Mouse (Mus musculus) heart, postnatal 0 days (tissue): Measurements from ENCODE around the gene Usp39. TPM values are rescaled to one million over a fixed set of nuclear protein-coding genes. Genes with fewer than 3 reads are reported as not detected.

ENCODE experiments used
- ATAC-seq: fragments of 200-750 bp; cut with Nextera tagmentation; 2 replicates; pipeline ENCODE4 v1.8.0; 2017; ENCODE audit warnings: low read depth, moderate number of reproducible peaks, moderate library complexity; ENCODE audit not compliant: insufficient read depth
- DNase-seq: peaks from one replicate; pipeline ENCODE4 v3.0.0-alpha.2; 2016; ENCODE audit warnings: low spot score
- H3K27ac ChIP-seq: fragments of 300-500 bp; sonication (generic); 2 replicates; pipeline ENCODE4 v1.5.1; 2014; ENCODE audit warnings: low read depth, mild to moderate bottlenecking
- H3K27me3 ChIP-seq: fragments of 300-500 bp; sonication (generic); 2 replicates; pipeline ENCODE4 v1.6.1; 2014; ENCODE audit warnings: low read length, mixed read lengths; ENCODE audit not compliant: control insufficient read depth, insufficient read depth
- H3K36me3 ChIP-seq: fragments of 300-500 bp; sonication (generic); replicated peaks from 2 replicates; pipeline ENCODE4 v1.6.1; 2014; ENCODE audit warnings: low read length, mixed read lengths; ENCODE audit not compliant: control insufficient read depth, insufficient read depth
- H3K4me1 ChIP-seq: fragments of 300-500 bp; sonication (generic); 2 replicates; pipeline ENCODE4 v1.6.1; 2014; ENCODE audit warnings: antibody characterized with exemption; ENCODE audit not compliant: control insufficient read depth, insufficient read depth
- H3K4me2 ChIP-seq: fragments of 300-500 bp; sonication (generic); 2 replicates; pipeline ENCODE4 v1.6.1; 2014; ENCODE audit warnings: low read depth, mild to moderate bottlenecking, low read length, moderate library complexity
- H3K4me3 ChIP-seq: fragments of 300-500 bp; sonication (generic); 2 replicates; pipeline ENCODE4 v1.5.1; 2014; ENCODE audit warnings: low read depth, low read length
- H3K9ac ChIP-seq: fragments of 300-500 bp; sonication (generic); replicated peaks from 2 replicates; pipeline ENCODE4 v1.6.1; 2014; ENCODE audit warnings: low read depth, low read length, mixed read lengths
- H3K9me3 ChIP-seq: fragments of 300-500 bp; sonication (generic); replicated peaks from 2 replicates; pipeline ENCODE4 v1.6.1; 2016; ENCODE audit warnings: low read length; ENCODE audit not compliant: control insufficient read depth
- CTCF ChIP-seq: IDR thresholded peaks from 2 replicates; pipeline ENCODE4 v1.5.1; 2016; ENCODE audit warnings: antibody characterized with exemption, control low read depth, low read depth
- EP300 ChIP-seq: IDR thresholded peaks from 2 replicates; pipeline ENCODE4 v1.6.1; 2016; ENCODE audit warnings: antibody characterized with exemption, low read depth
- WGBS: fragments of 180-500 bp; shearing (Covaris S2); extraction: QIAGEN DNeasy Blood & Tissue Kit; methylation state at CpG from one replicate; pipeline ENCODE4 v1.1.7; 2014; 5-methylcytosine and 5-hydroxymethylcytosine counted together
- polyA plus RNA-seq: library from polyadenylated mRNA; unstranded; fragments of >200 nt; fragmentation: Nextera tagmentation; extraction: Ambion mirVana; gene quantifications from 2 replicates; pipeline ENCODE4 v1.2.1, GENCODE M21; 2015
- total RNA-seq: library from RNA; depleted of rRNA; stranded (reverse); fragments of >200 nt; gene quantifications from 2 replicates; pipeline ENCODE4 v1.2.3, GENCODE M21; 2014; ENCODE audit warnings: low replicate concordance

Gene Usp39
- total and polyA plus RNA-seq, 2 experiments from 2014 or later = 16.9 to 50.9 TPM

DNA sequence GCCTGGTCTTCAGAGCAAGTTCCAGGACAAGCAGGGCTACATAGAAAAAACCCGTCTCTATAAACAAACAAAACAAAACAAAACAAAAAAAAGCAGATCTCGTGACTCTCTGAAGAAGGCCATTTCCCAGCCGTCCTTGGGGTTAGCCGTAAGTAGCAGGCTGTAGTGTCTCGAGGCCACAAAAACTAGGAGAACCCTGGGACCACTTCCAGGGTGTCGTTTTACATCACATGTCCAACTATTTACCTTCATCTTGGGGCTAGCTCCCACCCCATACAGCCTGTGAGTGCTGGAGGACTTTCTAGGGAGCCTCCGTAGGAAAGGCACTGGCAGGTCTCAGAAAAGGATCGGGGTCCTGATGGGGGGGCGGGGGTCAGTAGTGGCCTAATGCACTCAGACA, 41.5 kb downstream of the Usp39 start:
- no peak overlapping the region for H3K9ac ChIP-seq
- 68% methylated on average over 9 of the region's 9 CpGs for WGBS
- no peak overlapping the region for H3K4me2 ChIP-seq
- DNase-seq = no peak
- no peak overlapping the region for H3K4me3 ChIP-seq
- no peak for TF ChIP-seq EP300
- no peak for TF ChIP-seq CTCF
- no peak overlapping the region for H3K27ac ChIP-seq
- ATAC-seq = no peak
- H3K4me1 ChIP-seq = no peaks in the 10 kb centered on the region
- H3K9me3 ChIP-seq = no peaks in the 10 kb centered on the region
- H3K36me3 ChIP-seq = no peaks in the 10 kb centered on the region
- H3K27me3 ChIP-seq = no peaks in the 10 kb centered on the region

- Histone ChIP-seq H3K9me3 (no peaks in the 10 kb centered on the region), H3K4me1 (no peaks in the 10 kb centered on the region), H3K4me2 (no peak overlapping the region), H3K27me3 (no peaks in the 10 kb centered on the region), H3K27ac (no peak overlapping the region), H3K9ac (no peak overlapping the region), H3K4me3 (no peak overlapping the region), H3K36me3 (no peaks in the 10 kb centered on the region)
- DNase-seq = no peak
- ATAC-seq = no peak
- WGBS = 63% methylated on average over 11 of the region's 11 CpGs
- TF ChIP-seq EP300 (no peak), CTCF (no peak)
These were observed 42.5 kb downstream of the Usp39 start for GRCm38 (mm10) chr6:72302349-72302925.

GRCm38 (mm10) chr6:72297825-72298224, 47.2 kb downstream of the Usp39 start:
- ATAC-seq (no peak), DNase-seq (no peak)
- WGBS = 82% methylated on average over 3 of the region's 3 CpGs
- Histone ChIP-seq H3K27me3 (no peaks in the 10 kb centered on the region), H3K9ac (no peak overlapping the region), H3K4me2 (no peak overlapping the region), H3K4me1 (peaks cover 2% of the 10 kb centered on the region), H3K27ac (no peak overlapping the region), H3K36me3 (no peaks in the 10 kb centered on the region), H3K9me3 (no peaks in the 10 kb centered on the region), H3K4me3 (no peak overlapping the region)
- TF ChIP-seq CTCF = no peak
- TF ChIP-seq EP300 = no peak

- H3K9ac ChIP-seq = no peak overlapping the region
- H3K27me3 ChIP-seq = no peaks in the 10 kb centered on the region
- 42% methylated on average over 12 of the region's 12 CpGs for WGBS
- no peaks in the 10 kb centered on the region for H3K36me3 ChIP-seq
- peaks cover 5% of the 10 kb centered on the region for H3K4me1 ChIP-seq
- DNase-seq (peak; percentile 62), ATAC-seq (peak; percentile 82; the same call in 1 of the 2 replicates)
- peak overlapping the region; percentile 76 for H3K27ac ChIP-seq
- no peak for TF ChIP-seq CTCF
- TF ChIP-seq EP300 = no peak
- no peak overlapping the region for H3K4me3 ChIP-seq
- H3K9me3 ChIP-seq = no peaks in the 10 kb centered on the region
- H3K4me2 ChIP-seq = no peak overlapping the region
These were observed 51.9 kb downstream of the Usp39 start for GRCm38 (mm10) chr6:72292972-72293651.

GRCm38 (mm10) chr6:72289484-72289883, 55.5 kb downstream of the Usp39 start:
- TF ChIP-seq CTCF (no peak), EP300 (no peak)
- Histone ChIP-seq H3K27ac (no peak overlapping the region), H3K36me3 (no peaks in the 10 kb centered on the region), H3K4me1 (peaks cover 5% of the 10 kb centered on the region), H3K9me3 (no peaks in the 10 kb centered on the region), H3K4me3 (no peak overlapping the region), H3K4me2 (no peak overlapping the region), H3K27me3 (no peaks in the 10 kb centered on the region), H3K9ac (no peak overlapping the region)
- 82% methylated on average over 3 of the region's 3 CpGs for WGBS
- ATAC-seq = no peak
- no peak for DNase-seq

GRCm38 (mm10) chr6:72283914-72284313, 61.1 kb downstream of the Usp39 start:
- H3K27ac ChIP-seq = no peak overlapping the region
- no peaks in the 10 kb centered on the region for H3K9me3 ChIP-seq
- H3K27me3 ChIP-seq = no peaks in the 10 kb centered on the region
- ATAC-seq (no peak), DNase-seq (peak; percentile 69)
- 22% methylated on average over 4 of the region's 4 CpGs for WGBS
- H3K4me2 ChIP-seq = no peak overlapping the region
- no peaks in the 10 kb centered on the region for H3K36me3 ChIP-seq
- H3K4me3 ChIP-seq = no peak overlapping the region
- H3K4me1 ChIP-seq = no peaks in the 10 kb centered on the region
- H3K9ac ChIP-seq = no peak overlapping the region
- TF ChIP-seq EP300 (no peak), CTCF (peak; percentile 74)
